Mouse (Mus musculus): ENCODE results near the gene Kidins220. TPM values are rescaled to one million over a fixed set of nuclear protein-coding genes. Genes with fewer than 3 reads are reported as not detected.

Kidins220 gene
- polyA plus RNA-seq, 1 experiment = 72.1 TPM

DNA sequence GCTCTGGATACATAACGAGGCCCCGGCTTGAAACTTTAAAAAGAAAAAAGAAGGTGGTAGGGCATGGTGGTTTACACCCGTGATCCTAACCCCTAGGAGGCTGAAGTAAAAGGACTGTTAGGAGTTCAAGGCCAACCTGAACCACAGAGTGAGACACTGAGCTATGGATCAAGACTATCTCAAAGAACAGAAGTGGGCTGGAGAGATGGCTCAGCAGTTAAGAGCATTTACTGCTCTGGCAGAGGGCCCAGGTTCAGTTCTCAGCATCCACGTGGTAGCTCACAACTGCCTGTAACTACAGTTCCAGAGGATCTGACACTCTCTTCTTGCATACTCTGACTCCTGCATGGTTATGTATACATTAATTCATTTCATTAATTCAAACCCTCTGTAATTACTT, 31.3 kb upstream of the Kidins220 start:
- Histone ChIP-seq H3K4me1 (replicated peaks; ENCODE audit: control insufficient read depth, insufficient read depth, low read length) (no peaks in the 10 kb centered on the region), H3K4me3 (ENCODE audit: control insufficient read depth, insufficient read depth, low read length) (no peak overlapping the region), H3K27me3 (ENCODE audit: control insufficient read depth, insufficient read depth, low read length) (no peaks in the 10 kb centered on the region), H3K27ac (ENCODE audit: control insufficient read depth, insufficient read depth, low read length) (no peak overlapping the region), H3K36me3 (ENCODE audit: control insufficient read depth, insufficient read depth, low read length) (no peaks in the 10 kb centered on the region)
- TF ChIP-seq POLR2A (IDR thresholded peaks at IDR 0.05; ENCODE audit: control insufficient read depth, extremely low read depth, insufficient read depth, low read length, poor library complexity) (no peak), CTCF (IDR thresholded peaks at IDR 0.05; ENCODE audit: borderline replicate concordance, control insufficient read depth, extremely low read depth, insufficient read depth, low read length, poor library complexity) (no peak)
- 83% methylated on average over 4 of the region's 4 CpGs for WGBS
- no peak for DNase-seq

DNA sequence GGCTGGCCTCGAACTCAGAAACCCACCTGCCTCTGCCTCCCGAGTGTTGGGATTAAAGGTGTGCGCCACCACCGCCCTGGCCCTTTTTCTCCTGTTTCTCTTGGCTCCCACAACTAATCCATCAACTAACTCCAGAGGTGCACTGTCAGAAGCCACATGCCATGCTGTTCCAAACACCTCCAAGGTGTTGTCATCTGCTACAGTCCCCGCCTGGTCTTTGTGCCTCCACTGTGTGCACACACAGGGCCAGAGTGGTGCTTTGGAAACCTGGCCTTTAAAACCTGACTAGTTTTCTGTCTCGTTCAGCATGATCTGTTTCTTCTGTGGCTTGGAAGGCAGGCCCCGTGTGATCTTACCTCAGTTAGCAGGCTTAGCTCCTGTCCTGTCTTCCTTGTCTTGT, 30.1 kb upstream of the Kidins220 start:
- no peaks in the 10 kb centered on the region for H3K27me3 ChIP-seq (ENCODE audit: control insufficient read depth, insufficient read depth, low read length)
- H3K27ac ChIP-seq (ENCODE audit: control insufficient read depth, insufficient read depth, low read length) = no peak overlapping the region
- WGBS = 91% methylated on average over 7 of the region's 7 CpGs
- DNase-seq = no peak
- TF ChIP-seq POLR2A (IDR thresholded peaks at IDR 0.05; ENCODE audit: control insufficient read depth, extremely low read depth, insufficient read depth, low read length, poor library complexity) (no peak), CTCF (IDR thresholded peaks at IDR 0.05; ENCODE audit: borderline replicate concordance, control insufficient read depth, extremely low read depth, insufficient read depth, low read length, poor library complexity) (no peak)
- H3K4me1 ChIP-seq (replicated peaks; ENCODE audit: control insufficient read depth, insufficient read depth, low read length) = no peaks in the 10 kb centered on the region
- no peak overlapping the region for H3K4me3 ChIP-seq (ENCODE audit: control insufficient read depth, insufficient read depth, low read length)
- no peaks in the 10 kb centered on the region for H3K36me3 ChIP-seq (ENCODE audit: control insufficient read depth, insufficient read depth, low read length)

DNA sequence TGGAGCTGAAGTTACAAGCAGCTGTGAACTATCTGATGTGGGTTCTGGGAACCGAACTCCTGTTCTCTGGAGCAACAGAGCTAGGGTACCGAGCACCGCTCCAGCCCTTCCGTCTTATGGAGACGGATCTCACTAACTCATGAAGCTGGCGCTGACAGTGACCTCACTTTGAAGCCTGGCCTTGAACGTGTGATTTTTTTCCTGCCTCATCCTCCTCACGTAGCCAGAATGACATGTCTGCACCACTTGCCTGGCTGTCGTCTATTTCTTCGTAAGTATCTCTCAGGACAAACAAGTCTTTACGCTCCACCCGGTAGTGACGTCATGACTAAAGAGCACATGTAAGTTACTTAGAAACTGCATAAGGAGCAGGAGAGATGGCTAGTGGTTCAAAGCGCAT, 27.7 kb upstream of the Kidins220 start:
- WGBS = 98% methylated on average over 14 of the region's 14 CpGs
- no peak for TF ChIP-seq CTCF (IDR thresholded peaks at IDR 0.05; ENCODE audit: borderline replicate concordance, control insufficient read depth, extremely low read depth, insufficient read depth, low read length, poor library complexity)
- no peak for TF ChIP-seq POLR2A (IDR thresholded peaks at IDR 0.05; ENCODE audit: control insufficient read depth, extremely low read depth, insufficient read depth, low read length, poor library complexity)
- DNase-seq = no peak
- Histone ChIP-seq H3K4me1 (replicated peaks; ENCODE audit: control insufficient read depth, insufficient read depth, low read length) (no peaks in the 10 kb centered on the region), H3K4me3 (ENCODE audit: control insufficient read depth, insufficient read depth, low read length) (no peak overlapping the region), H3K36me3 (ENCODE audit: control insufficient read depth, insufficient read depth, low read length) (no peaks in the 10 kb centered on the region), H3K27me3 (ENCODE audit: control insufficient read depth, insufficient read depth, low read length) (no peaks in the 10 kb centered on the region), H3K27ac (ENCODE audit: control insufficient read depth, insufficient read depth, low read length) (no peak overlapping the region)

DNA sequence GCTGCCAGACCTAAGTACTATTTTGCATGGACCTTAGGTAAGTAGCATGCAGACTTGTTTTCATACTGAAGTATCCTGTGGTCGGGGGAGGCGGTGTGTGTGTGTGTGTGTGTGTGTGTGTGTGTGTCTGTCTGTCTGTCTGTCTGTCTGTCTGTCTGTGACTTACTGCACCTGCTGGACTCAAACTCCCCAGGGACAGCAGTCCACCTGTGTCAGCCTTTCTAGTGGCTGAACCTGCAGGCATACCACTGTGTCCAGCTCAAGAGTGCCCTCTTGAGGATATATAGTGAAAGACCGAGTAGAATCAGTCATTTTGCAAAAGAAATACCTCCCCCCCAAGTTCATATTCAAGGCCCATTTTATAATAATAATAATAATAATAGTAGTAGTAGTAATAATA, 26.4 kb upstream of the Kidins220 start:
- TF ChIP-seq CTCF (IDR thresholded peaks at IDR 0.05; ENCODE audit: borderline replicate concordance, control insufficient read depth, extremely low read depth, insufficient read depth, low read length, poor library complexity) (no peak), POLR2A (IDR thresholded peaks at IDR 0.05; ENCODE audit: control insufficient read depth, extremely low read depth, insufficient read depth, low read length, poor library complexity) (no peak)
- H3K4me1 ChIP-seq (replicated peaks; ENCODE audit: control insufficient read depth, insufficient read depth, low read length) = no peaks in the 10 kb centered on the region
- 63% methylated on average over 3 of the region's 3 CpGs for WGBS
- no peak overlapping the region for H3K4me3 ChIP-seq (ENCODE audit: control insufficient read depth, insufficient read depth, low read length)
- peak; percentile 19 for DNase-seq
- no peaks in the 10 kb centered on the region for H3K27me3 ChIP-seq (ENCODE audit: control insufficient read depth, insufficient read depth, low read length)
- H3K36me3 ChIP-seq (ENCODE audit: control insufficient read depth, insufficient read depth, low read length) = no peaks in the 10 kb centered on the region
- H3K27ac ChIP-seq (ENCODE audit: control insufficient read depth, insufficient read depth, low read length) = no peak overlapping the region

DNA sequence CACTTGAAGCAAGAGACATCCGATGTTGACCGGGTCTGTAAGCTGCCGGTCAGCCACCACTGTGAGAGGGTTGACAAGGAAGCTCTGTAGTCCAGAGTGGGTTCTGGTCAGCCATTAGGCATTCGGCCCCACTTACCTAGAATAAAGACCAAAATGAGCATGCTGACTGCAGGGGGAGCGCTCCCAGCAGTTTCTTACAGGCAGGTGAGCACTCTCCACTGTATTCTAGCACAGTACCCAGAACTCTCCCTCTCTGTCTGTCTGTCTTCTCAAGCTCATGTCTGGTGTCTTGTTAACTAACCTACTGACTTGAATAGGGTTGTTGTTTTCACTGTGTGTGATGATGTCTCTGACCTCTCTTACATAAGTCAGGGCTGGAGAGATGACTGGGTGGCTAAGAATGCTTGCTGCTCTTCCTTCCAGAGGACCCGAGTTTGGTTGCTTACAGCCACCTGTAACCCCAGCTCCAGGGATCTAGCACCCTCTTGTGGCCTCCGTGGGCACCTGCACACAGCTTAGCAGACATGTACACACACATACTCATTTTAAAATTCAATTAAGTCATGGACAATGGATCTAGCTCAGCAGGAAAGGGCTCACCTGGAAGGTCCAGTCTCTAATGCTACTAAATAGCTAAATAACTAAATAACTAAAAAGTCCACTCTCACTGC, 24.2 kb upstream of the Kidins220 start:
- no peak for TF ChIP-seq POLR2A (IDR thresholded peaks at IDR 0.05; ENCODE audit: control insufficient read depth, extremely low read depth, insufficient read depth, low read length, poor library complexity)
- no peak for TF ChIP-seq CTCF (IDR thresholded peaks at IDR 0.05; ENCODE audit: borderline replicate concordance, control insufficient read depth, extremely low read depth, insufficient read depth, low read length, poor library complexity)
- Histone ChIP-seq H3K4me3 (ENCODE audit: control insufficient read depth, insufficient read depth, low read length) (no peak overlapping the region), H3K36me3 (ENCODE audit: control insufficient read depth, insufficient read depth, low read length) (no peaks in the 10 kb centered on the region), H3K27me3 (ENCODE audit: control insufficient read depth, insufficient read depth, low read length) (no peaks in the 10 kb centered on the region), H3K4me1 (replicated peaks; ENCODE audit: control insufficient read depth, insufficient read depth, low read length) (no peaks in the 10 kb centered on the region), H3K27ac (ENCODE audit: control insufficient read depth, insufficient read depth, low read length) (no peak overlapping the region)
- WGBS = 90% methylated on average over 7 of the region's 7 CpGs
- peak; percentile 15 for DNase-seq

DNA sequence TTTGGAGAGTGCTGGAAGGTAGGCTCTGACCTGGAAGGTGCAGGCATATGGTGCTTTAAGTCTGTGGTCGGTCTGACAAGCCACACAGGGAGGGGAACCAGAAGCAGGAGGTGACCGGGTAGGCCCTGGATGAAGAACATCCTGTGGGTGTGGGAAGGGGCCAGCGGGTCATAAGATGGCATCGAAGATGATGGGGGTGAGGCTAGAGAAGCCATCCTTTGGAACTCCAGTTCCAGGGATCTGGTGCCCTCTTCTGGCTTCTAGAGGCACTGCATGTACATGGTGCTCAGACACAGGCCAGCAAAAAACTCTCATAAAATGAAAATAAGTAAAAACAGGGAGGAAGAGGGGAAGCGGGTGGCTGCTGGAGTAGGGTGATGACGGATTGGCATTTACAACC, 22.6 kb upstream of the Kidins220 start:
- DNase-seq = peak; percentile 59
- Histone ChIP-seq H3K36me3 (ENCODE audit: control insufficient read depth, insufficient read depth, low read length) (no peaks in the 10 kb centered on the region), H3K4me1 (replicated peaks; ENCODE audit: control insufficient read depth, insufficient read depth, low read length) (no peaks in the 10 kb centered on the region), H3K4me3 (ENCODE audit: control insufficient read depth, insufficient read depth, low read length) (no peak overlapping the region), H3K27ac (ENCODE audit: control insufficient read depth, insufficient read depth, low read length) (no peak overlapping the region), H3K27me3 (ENCODE audit: control insufficient read depth, insufficient read depth, low read length) (no peaks in the 10 kb centered on the region)
- TF ChIP-seq POLR2A (IDR thresholded peaks at IDR 0.05; ENCODE audit: control insufficient read depth, extremely low read depth, insufficient read depth, low read length, poor library complexity) (no peak), CTCF (IDR thresholded peaks at IDR 0.05; ENCODE audit: borderline replicate concordance, control insufficient read depth, extremely low read depth, insufficient read depth, low read length, poor library complexity) (peak; percentile 68; the same call in 1 of the 2 replicates)
- 23% methylated on average over 6 of the region's 6 CpGs for WGBS

DNA sequence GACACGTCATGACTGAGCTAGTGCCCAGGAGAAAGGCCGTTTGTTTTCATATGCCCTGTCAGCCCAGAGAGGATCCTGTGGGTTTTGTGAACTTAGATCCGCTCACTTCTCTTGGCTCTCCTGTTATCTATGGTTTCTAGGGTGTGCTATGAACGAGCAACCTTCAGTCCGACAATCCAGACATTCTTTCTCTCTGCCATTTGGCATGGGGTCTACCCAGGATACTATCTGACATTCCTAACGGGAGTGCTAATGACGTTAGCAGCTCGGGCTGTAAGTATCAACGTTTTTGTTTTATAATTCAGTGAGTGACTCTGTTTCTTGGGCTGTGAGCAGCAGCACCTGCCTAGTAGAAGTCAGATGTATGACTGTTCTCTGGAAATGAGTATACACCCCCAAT, 19.6 kb upstream of the Kidins220 start:
- no peaks in the 10 kb centered on the region for H3K27me3 ChIP-seq (ENCODE audit: control insufficient read depth, insufficient read depth, low read length)
- no peak overlapping the region for H3K4me3 ChIP-seq (ENCODE audit: control insufficient read depth, insufficient read depth, low read length)
- WGBS = 95% methylated on average over 9 of the region's 9 CpGs
- DNase-seq = no peak
- TF ChIP-seq POLR2A (IDR thresholded peaks at IDR 0.05; ENCODE audit: control insufficient read depth, extremely low read depth, insufficient read depth, low read length, poor library complexity) = no peak
- TF ChIP-seq CTCF (IDR thresholded peaks at IDR 0.05; ENCODE audit: borderline replicate concordance, control insufficient read depth, extremely low read depth, insufficient read depth, low read length, poor library complexity) = no peak
- no peak overlapping the region for H3K27ac ChIP-seq (ENCODE audit: control insufficient read depth, insufficient read depth, low read length)
- no peaks in the 10 kb centered on the region for H3K4me1 ChIP-seq (replicated peaks; ENCODE audit: control insufficient read depth, insufficient read depth, low read length)
- no peaks in the 10 kb centered on the region for H3K36me3 ChIP-seq (ENCODE audit: control insufficient read depth, insufficient read depth, low read length)

All from thymus, adult 2 months (tissue).